ENCODE assay signal across 1 mouse cellular context in the genomic region with DNA sequence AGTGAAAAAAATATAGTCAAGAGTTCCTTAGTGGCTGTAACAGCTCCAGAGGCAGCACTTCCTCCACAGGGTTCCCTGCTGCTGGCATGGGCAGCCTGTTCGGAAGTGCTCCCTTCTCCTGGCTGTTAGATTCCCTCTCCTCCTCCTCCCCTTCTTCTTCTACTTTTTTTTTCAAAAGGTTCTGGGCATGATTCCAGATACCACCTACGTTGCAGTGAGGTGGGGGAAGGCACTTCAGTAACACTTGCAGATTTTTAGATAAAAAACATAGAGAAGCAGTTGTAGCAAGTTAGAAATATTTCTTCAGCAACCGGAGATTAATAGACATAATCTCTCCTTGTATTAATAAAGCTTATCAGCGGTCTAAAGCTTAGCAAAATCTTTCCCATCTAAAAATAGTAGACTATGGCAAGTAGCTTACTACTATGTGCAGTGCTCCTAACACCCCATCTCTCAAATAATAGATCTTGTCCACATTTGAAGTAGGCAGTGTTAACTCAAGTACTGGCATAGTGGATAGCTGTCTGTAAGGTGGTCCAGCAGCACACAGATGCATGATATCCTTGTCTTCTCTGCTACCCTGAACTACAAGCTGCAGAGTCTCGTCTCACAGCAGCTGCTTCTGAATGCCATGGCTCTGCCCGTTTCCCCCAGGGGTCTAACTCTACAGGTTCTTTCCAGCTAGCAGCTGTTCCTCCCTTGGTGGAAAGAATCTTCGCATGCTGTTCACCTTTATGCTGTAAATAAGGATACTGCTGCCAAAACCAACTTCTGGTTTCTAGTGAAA.
TF ChIP-seq lines count a peak whose summit lies in the region.

No protein-coding gene starts in this region.

TF ChIP-seq in MEL, 35 proteins besides CTCF, POLR2A, EP300 and RAD21 (continued from another document):
- TF ChIP-seq ETS1 (IDR thresholded peaks at IDR 0.05; ENCODE audit: low read depth, low read length) = peak; percentile 84
- TF ChIP-seq SMC3 (IDR thresholded peaks at IDR 0.05; ENCODE audit: low read depth, low read length) = no peak
- no peak for TF ChIP-seq GABPA (IDR thresholded peaks at IDR 0.05; ENCODE audit: low read depth, low read length)
- TF ChIP-seq ZC3H11A (IDR thresholded peaks at IDR 0.05; ENCODE audit: low read depth, low read length) = no peak
- TF ChIP-seq MXI1 (IDR thresholded peaks at IDR 0.05; ENCODE audit: low read depth, low read length) = peak; percentile 58; the same call in 1 of the 2 replicates
- peak; percentile 74 for TF ChIP-seq GATA1 (IDR thresholded peaks at IDR 0.05; ENCODE audit: low read depth, low read length)
- TF ChIP-seq TCF12 (IDR thresholded peaks at IDR 0.05; ENCODE audit: low read depth, low read length) = 0 out of 2 replicates have a peak, but pooled peaks have one; percentile 42
- TF ChIP-seq TAL1 (IDR thresholded peaks at IDR 0.05; ENCODE audit: low read length) = no peak
- no peak for TF ChIP-seq ELF1 (IDR thresholded peaks at IDR 0.05; ENCODE audit: low read depth, low read length)
- TF ChIP-seq CHD2 (IDR thresholded peaks at IDR 0.05; ENCODE audit: low read length) = peak; percentile 33
- 0 out of 2 replicates have a peak, but pooled peaks have one; percentile 31 for TF ChIP-seq MEF2A (IDR thresholded peaks at IDR 0.05; ENCODE audit: extremely low read depth, insufficient replicate concordance, low read depth, low read length, poor library complexity, severe bottlenecking)
- peak; percentile 21; the same call in 1 of the 2 replicates for TF ChIP-seq HCFC1 (IDR thresholded peaks at IDR 0.05; ENCODE audit: low read depth, low read length)
